Mouse (Mus musculus) liver, embryonic 16.5 days (tissue): ENCODE data around the gene Igfbpl1. TPM values are rescaled to one million over a fixed set of nuclear protein-coding genes. Genes with fewer than 3 reads are reported as not detected.

Experiments
- ATAC-seq: fragments of 200-750 bp; cut with Nextera tagmentation; 2 replicates; pipeline ENCODE4 v1.8.0; 2017; ENCODE audit warnings: low read depth, mild to moderate bottlenecking, moderate number of reproducible peaks, moderate library complexity
- H3K27ac ChIP-seq: fragments of 300-500 bp; sonication (generic); 2 replicates; pipeline ENCODE4 v1.5.1; 2014; ENCODE audit warnings: mild to moderate bottlenecking, low read length
- H3K27me3 ChIP-seq: fragments of 300-500 bp; sonication (generic); 2 replicates; pipeline ENCODE4 v1.6.1; 2014; ENCODE audit warnings: low read depth, low read length, mixed read lengths; ENCODE audit not compliant: control insufficient read depth, insufficient read depth
- H3K36me3 ChIP-seq: fragments of 300-500 bp; sonication (generic); 2 replicates; pipeline ENCODE4 v1.6.1; 2014; ENCODE audit warnings: mild to moderate bottlenecking; ENCODE audit not compliant: control insufficient read depth, insufficient read depth
- H3K4me1 ChIP-seq: fragments of 300-500 bp; sonication (generic); 2 replicates; pipeline ENCODE4 v1.6.1; 2014; ENCODE audit warnings: low read depth, low read length, mixed read lengths; ENCODE audit not compliant: control insufficient read depth
- H3K4me2 ChIP-seq: fragments of 300-500 bp; sonication (generic); 2 replicates; pipeline ENCODE4 v1.6.1; 2014; ENCODE audit warnings: low read depth, low read length, mixed read lengths
- H3K4me3 ChIP-seq: fragments of 300-500 bp; sonication (generic); 2 replicates; pipeline ENCODE4 v1.5.1; 2014; ENCODE audit warnings: low read depth, mild to moderate bottlenecking, low read length
- H3K9ac ChIP-seq: fragments of 300-500 bp; sonication (generic); 2 replicates; pipeline ENCODE4 v1.6.1; 2014; ENCODE audit warnings: low read depth, low read length
- H3K9me3 ChIP-seq: fragments of 300-500 bp; sonication (generic); replicated peaks from 2 replicates; pipeline ENCODE4 v1.6.1; 2016; ENCODE audit warnings: low read length; ENCODE audit not compliant: control insufficient read depth
- WGBS: fragments of 180-500 bp; shearing (Covaris S2); extraction: QIAGEN DNeasy Blood & Tissue Kit; methylation state at CpG from one replicate; pipeline ENCODE4 v1.1.7; 2014; ENCODE audit not compliant: insufficient replicate concordance; 5-methylcytosine and 5-hydroxymethylcytosine counted together
- polyA plus RNA-seq: library from polyadenylated mRNA; unstranded; fragments of >200 nt; fragmentation: Nextera tagmentation; extraction: Ambion mirVana; gene quantifications from 2 replicates; pipeline ENCODE4 v1.2.1, GENCODE M21; 2015

Gene Igfbpl1
- polyA plus RNA-seq, 1 experiment from 2014 or later, result not detected

DNA sequence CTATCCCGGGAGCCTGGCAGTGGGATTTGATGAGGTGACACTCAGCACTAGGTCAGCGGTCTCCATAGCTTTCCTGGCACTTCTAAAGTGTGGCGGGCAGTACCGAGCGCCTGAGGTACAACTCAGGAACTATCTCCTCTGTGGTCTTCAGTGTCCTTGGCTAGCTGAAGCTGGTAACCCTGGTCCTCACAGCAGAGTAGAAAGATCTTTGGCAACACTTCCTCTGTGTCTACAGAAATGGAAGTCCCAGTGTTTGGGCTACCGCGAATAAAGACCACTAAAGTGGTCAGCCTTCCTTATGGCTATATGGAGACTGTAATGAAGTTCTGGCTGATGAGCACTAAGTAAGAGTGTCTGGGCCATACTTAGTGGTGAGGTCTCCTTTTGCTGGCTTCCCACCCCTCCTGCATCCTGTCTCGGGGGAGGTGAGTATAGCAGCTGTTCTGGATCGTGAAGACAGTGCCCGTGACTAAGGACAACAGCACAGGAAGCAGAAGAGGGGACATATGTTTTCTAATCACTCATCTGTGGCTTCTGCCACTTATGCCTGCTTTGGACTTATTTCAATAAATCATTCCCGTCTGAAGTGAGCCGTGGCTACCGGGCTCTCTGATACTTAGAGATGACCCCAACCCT lies 38.2 kb downstream of the Igfbpl1 start:
- H3K4me1 ChIP-seq, result peaks cover 16% of the 10 kb centered on the region
- H3K36me3 ChIP-seq, result no peaks in the 10 kb centered on the region
- H3K9ac ChIP-seq, result no peak overlapping the region
- no peak overlapping the region for H3K4me3 ChIP-seq
- H3K27me3 ChIP-seq, result no peaks in the 10 kb centered on the region
- H3K4me2 ChIP-seq, result no peak overlapping the region
- ATAC-seq, result no peak
- H3K27ac ChIP-seq, result peak overlapping the region; percentile 63; the same call in 1 of the 2 replicates
- 39% methylated on average over 13 of the region's 13 CpGs for WGBS
- no peaks in the 10 kb centered on the region for H3K9me3 ChIP-seq

DNA sequence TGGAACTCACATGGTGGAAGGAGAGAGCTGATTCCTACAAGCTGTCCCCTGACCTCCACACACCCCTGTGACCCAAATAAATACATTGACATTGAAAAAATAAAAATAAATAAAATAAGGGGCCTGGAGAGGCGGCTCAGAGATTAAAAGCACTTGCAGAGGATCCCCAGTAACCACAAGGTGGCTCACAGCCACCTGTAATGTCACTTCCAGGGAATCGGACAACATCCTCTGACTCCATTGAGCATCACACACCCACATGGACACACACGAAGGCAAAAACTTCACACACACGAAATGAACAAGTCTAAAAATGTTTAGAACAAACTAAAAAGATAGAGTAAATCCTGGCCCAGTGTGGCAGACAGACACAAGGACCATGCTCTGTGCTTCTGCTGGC lies 40.0 kb downstream of the Igfbpl1 start:
- Histone ChIP-seq H3K4me3 (no peak overlapping the region), H3K36me3 (no peaks in the 10 kb centered on the region), H3K4me2 (no peak overlapping the region), H3K4me1 (peaks cover 16% of the 10 kb centered on the region), H3K27me3 (no peaks in the 10 kb centered on the region), H3K9ac (no peak overlapping the region), H3K27ac (no peak overlapping the region), H3K9me3 (no peaks in the 10 kb centered on the region)
- WGBS, result 40% methylated on average over 4 of the region's 4 CpGs
- no peak for ATAC-seq

DNA sequence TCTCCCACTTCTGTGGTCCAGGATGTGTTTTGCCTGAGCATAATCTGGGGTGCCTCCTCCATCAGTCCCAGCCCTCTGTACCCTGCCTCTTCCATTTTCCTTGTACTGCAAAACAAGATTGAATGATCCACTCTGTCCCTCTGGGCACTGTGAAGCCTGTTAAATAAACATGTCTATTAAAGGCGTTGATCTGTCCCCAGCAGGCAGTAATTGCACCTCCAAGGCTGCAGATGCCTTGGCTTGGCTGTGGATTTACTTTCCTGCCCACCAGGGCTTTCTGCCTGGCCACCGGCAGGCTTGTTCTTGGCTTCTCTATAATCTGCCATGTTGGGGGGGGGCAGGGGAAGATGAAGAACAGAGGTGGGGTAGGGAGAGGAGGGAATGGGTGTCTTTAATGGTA lies 40.8 kb downstream of the Igfbpl1 start:
- no peak overlapping the region for H3K4me3 ChIP-seq
- H3K27me3 ChIP-seq, result no peaks in the 10 kb centered on the region
- H3K36me3 ChIP-seq, result no peaks in the 10 kb centered on the region
- 42% methylated on average over 2 of the region's 2 CpGs for WGBS
- no peaks in the 10 kb centered on the region for H3K9me3 ChIP-seq
- ATAC-seq, result no peak
- H3K4me1 ChIP-seq, result peaks cover 16% of the 10 kb centered on the region
- no peak overlapping the region for H3K4me2 ChIP-seq
- H3K9ac ChIP-seq, result no peak overlapping the region
- no peak overlapping the region for H3K27ac ChIP-seq

DNA sequence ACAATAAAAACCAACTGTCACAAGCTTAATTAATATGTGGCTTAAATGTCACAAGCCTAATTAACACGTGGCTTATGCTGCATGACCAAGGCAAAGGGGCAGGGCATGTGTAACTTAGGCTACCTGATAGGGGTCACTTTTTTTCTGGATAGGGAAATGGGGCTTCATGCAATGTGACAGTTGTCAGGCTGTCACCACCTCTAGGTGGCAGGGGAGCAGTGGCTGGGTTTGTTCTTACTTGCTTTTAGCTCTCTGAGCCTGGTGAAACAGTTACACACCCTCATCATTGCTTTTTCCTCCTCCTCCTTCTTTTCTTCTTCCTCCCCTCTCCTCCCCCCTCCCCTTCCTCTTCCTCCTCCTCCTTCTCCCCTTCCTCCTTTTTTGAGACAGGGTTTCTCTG lies 43.1 kb downstream of the Igfbpl1 start:
- Histone ChIP-seq H3K4me2 (no peak overlapping the region), H3K27ac (no peak overlapping the region), H3K4me3 (no peak overlapping the region), H3K36me3 (no peaks in the 10 kb centered on the region), H3K9ac (no peak overlapping the region), H3K4me1 (peaks cover 8% of the 10 kb centered on the region), H3K27me3 (no peaks in the 10 kb centered on the region), H3K9me3 (no peaks in the 10 kb centered on the region)
- ATAC-seq, result no peak
- 32% methylated on average over 1 of the region's 1 CpGs for WGBS

DNA sequence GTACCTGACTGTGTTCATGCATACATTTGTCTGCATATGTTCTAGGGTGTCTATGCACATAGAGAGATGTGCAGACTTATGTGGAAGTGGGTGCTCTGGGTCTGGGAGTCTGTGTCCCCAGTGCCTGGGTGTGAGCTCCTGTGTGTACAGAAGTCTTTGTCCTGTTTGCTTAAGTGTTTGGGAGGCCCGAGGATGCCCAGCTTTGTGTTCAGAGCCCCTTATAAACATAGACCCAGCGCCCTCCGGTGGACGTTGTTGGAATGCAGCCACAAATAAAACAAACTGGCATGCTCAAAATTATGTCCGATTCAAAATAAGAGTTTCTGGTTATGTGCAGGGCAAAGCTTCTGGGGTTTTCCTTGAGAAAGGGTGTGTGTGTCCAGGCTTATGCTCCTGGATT lies 55.1 kb downstream of the Igfbpl1 start:
- H3K4me2 ChIP-seq, result no peak overlapping the region
- 3% methylated on average over 5 of the region's 5 CpGs for WGBS
- H3K9ac ChIP-seq, result no peak overlapping the region
- H3K4me3 ChIP-seq, result no peak overlapping the region
- H3K9me3 ChIP-seq, result no peaks in the 10 kb centered on the region
- H3K36me3 ChIP-seq, result no peaks in the 10 kb centered on the region
- no peaks in the 10 kb centered on the region; the same call in none of the 2 replicates for H3K27me3 ChIP-seq
- ATAC-seq, result no peak
- no peaks in the 10 kb centered on the region; the same call in 1 of the 2 replicates for H3K4me1 ChIP-seq
- no peak overlapping the region for H3K27ac ChIP-seq

DNA sequence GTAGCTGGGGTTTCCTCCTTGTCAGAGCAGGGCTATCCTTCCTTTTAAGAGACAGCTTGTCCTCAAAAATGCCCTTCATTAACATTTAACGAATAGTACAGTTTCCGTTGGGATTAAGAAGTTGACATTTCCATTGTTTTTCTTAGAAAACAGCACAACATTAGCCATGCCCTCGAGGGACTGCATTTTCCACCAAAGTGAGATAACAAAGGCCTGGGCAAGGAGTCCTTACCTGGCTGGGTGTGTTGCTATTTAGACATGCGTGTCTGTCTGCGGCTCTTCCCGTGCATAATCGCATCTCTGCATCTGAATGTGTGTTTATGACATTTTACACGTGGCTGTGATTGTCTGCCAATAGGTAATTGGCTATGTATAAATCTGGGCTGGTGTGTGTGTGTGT lies 55.5 kb downstream of the Igfbpl1 start:
- H3K4me2 ChIP-seq, result no peak overlapping the region
- no peak for ATAC-seq
- no peaks in the 10 kb centered on the region; the same call in none of the 2 replicates for H3K27me3 ChIP-seq
- H3K27ac ChIP-seq, result no peak overlapping the region
- 34% methylated on average over 8 of the region's 8 CpGs for WGBS
- H3K9me3 ChIP-seq, result no peaks in the 10 kb centered on the region
- no peaks in the 10 kb centered on the region; the same call in 1 of the 2 replicates for H3K4me1 ChIP-seq
- H3K36me3 ChIP-seq, result no peaks in the 10 kb centered on the region
- no peak overlapping the region for H3K4me3 ChIP-seq
- H3K9ac ChIP-seq, result no peak overlapping the region

DNA sequence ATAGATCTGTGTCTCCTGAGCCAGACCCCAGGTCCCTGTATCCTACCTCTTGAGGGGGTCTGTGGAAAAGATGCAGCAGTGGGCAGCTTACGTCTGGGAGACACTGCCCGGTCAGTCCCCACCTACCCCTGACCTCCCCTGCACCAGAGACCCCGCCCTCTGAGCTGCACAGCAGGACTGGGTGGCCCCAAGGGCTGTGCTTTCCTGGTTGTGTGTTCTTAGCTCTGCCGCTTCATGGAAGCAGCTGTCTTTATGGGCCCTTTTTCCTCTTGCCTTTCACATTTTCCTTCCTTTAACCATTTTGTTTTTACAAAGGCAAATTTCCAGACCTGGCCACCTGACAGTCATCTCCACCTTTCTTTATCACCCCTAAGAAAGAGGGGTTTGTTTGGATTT lies 56.1 kb downstream of the Igfbpl1 start:
- H3K27me3 ChIP-seq, result peaks cover under 1% of the 10 kb centered on the region
- ATAC-seq, result no peak
- H3K9ac ChIP-seq, result no peak overlapping the region
- no peaks in the 10 kb centered on the region; the same call in 1 of the 2 replicates for H3K4me1 ChIP-seq
- no peak overlapping the region for H3K27ac ChIP-seq
- no peaks in the 10 kb centered on the region for H3K9me3 ChIP-seq
- H3K36me3 ChIP-seq, result no peaks in the 10 kb centered on the region
- no peak overlapping the region for H3K4me2 ChIP-seq
- WGBS, result 37% methylated on average over 4 of the region's 4 CpGs
- H3K4me3 ChIP-seq, result no peak overlapping the region

DNA sequence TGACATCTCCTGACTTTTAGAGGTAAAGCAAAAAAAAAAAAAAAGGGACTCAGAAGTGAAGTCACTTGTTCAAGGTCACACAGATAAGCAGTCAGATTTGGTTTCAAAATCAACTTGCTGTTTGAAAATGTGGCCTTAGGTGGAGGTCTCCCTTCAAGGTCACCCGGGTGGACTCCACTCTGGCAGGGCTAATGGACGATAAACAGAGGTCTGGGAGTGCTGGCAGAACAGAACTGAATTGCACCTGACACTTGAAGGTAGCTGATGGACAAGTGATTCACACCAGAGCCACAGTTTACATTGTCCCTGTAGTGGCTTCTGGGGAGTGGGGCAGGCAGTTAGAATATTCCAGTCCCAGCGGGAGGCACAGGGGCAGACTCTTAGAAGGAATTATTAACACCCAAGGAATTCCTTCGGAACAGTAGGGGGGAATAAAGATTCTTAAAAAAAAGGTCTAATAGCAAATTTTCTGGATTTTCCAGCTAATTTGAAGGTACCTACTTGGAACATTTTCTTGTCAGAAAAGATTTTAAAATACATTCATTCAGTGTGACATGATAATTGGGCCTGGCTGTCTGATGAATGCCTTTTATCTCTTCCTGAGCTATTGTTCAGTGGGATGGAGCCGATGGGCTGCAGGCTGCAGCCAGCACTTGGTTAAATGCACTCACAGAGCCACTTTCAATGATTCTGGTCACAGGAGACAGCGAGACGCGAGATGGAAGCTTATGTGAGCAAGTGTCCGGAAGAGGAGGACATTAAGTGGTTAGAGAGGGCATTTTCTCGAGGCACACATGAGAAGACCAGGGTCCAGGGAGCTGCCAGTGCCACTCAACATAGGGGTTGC lies 56.7 kb downstream of the Igfbpl1 start:
- Histone ChIP-seq H3K4me2 (no peak overlapping the region), H3K27ac (no peak overlapping the region), H3K27me3 (peaks cover 6% of the 10 kb centered on the region), H3K36me3 (no peaks in the 10 kb centered on the region), H3K9me3 (no peaks in the 10 kb centered on the region), H3K4me1 (peaks cover 4% of the 10 kb centered on the region), H3K9ac (no peak overlapping the region), H3K4me3 (no peak overlapping the region)
- WGBS, result 34% methylated on average over 10 of the region's 10 CpGs
- ATAC-seq, result no peak

DNA sequence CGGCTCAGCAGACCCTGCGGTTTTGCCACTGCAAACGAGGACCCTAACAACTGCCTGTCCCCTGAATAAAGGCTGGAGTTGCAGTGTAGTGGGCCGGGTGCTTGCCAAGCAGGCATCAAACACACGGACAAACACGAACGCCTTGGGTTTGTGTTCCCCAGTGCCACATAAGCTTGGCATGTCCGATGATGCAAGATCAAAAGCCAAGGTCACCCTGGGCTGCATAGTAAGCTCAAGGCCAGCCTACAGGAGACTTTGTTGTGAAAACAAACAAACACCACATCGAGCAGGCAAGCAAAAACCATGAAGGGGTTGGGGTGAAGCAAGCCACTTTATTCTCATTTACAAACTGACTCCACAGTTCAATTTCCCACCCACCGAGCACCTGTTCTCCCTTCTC lies 57.6 kb downstream of the Igfbpl1 start:
- peaks cover 10% of the 10 kb centered on the region for H3K4me1 ChIP-seq
- H3K27me3 ChIP-seq, result peaks cover 13% of the 10 kb centered on the region
- 43% methylated on average over 10 of the region's 10 CpGs for WGBS
- no peak overlapping the region for H3K27ac ChIP-seq
- H3K4me3 ChIP-seq, result no peak overlapping the region
- H3K9me3 ChIP-seq, result no peaks in the 10 kb centered on the region
- no peaks in the 10 kb centered on the region for H3K36me3 ChIP-seq
- H3K9ac ChIP-seq, result no peak overlapping the region
- no peak overlapping the region for H3K4me2 ChIP-seq
- ATAC-seq, result no peak
